Mouse (Mus musculus) adrenal gland (tissue): ENCODE data around the gene Crlf2.

ENCODE experiments used
- intact Hi-C: fragments of 180-260 bp; cut with DNase I; formaldehyde crosslinking; loops from one replicate; pipeline ENCODE4 v1.15.1; 2025
- long read RNA-seq, 2 experiments: library from polyadenylated mRNA; unstranded; transcript quantifications; one replicate each; pipeline ENCODE4 v2.0.0; 2020; ENCODE audit warnings: borderline replicate concordance in 1 of 2; ENCODE audit not compliant: insufficient replicate concordance in 1 of 2

Crlf2 gene
- long read RNA-seq, experiment 1, transcript Crlf2-201 (8 exons, 1,323 nt): major isoform, 9 of 12 reads
- long read RNA-seq, experiment 1, partial matches to known transcripts: 3 of 12 reads
- long read RNA-seq, experiment 1, other reads (novel, unspliced or antisense): 0 of 12 reads
- long read RNA-seq, experiment 2, transcript Crlf2-201 (8 exons, 1,323 nt): major isoform, 11 of 19 reads
- long read RNA-seq, experiment 2, partial matches to known transcripts: 4 of 19 reads
- long read RNA-seq, experiment 2, other reads (novel, unspliced or antisense): 3 of 19 reads

DNA sequence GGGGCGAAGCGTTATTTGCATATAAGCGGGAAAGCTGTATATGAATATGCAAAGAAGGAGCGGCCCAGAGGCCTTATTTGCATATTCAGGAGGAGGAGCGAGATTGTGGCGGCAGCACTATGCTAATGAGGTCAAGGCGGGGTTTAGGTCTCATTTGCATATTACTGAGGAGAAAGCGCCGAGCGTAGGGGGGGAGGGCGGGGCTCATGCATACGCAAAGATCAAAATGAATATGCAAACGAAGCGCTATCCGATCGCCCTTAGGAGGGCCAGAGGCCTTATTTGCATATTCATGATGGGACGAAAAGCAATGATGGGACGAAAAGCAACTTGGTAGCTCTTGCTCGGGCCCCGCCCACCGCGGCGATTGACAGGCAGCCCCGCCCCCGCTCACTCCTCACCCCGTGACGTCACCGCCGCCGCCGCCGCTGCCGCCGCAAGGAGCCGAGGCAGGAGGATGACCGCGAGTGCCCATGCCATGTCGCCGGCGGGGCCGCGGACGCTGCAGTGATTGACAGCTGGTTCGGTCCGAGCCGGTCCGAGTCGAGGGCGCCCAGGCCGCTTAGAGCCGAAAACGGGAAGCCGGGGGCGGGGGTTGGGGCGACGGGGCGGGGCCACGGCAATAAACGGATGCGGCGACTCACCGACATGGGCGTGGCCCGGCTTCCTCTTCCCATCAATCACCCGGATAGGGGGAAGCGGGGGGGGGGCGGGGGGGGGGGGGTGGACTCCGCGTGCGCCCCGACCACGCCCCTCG is at the start of gene Crlf2:
Crlf2 (minus strand) TSS at position 590 of the 757 bp plus-strand sequence.
- intact Hi-C loops: no loop called here

DNA sequence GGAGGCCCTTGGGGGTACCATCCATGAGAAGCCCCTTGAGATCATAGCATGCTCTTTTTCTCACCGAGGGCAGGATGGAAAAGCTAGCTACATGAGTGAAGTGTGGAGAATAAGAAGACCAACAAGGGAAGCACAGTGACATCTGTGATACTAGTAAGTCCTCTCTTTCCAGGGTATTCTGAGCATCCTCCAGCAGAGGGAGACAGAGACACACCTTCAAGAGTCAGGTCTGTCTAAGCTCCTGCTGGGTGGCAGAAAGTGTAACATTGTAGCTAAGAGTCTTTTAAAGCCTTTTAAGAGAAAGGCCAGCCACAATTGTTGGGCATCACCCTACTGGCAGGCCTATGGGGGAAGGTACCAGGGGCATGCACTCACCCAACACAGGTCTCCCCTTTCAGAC is 43.8 kb upstream of the Crlf2 start:
- intact Hi-C loops: no loop called here

GRCm38 (mm10) chr5:109601080-109601479 is 42.3 kb upstream of the Crlf2 start:
- intact Hi-C loops: no loop called here

- intact Hi-C loops: loop anchor here (5.0 kb wide), 2 partner anchors 52 to 92 kb away; no protein-coding TSS in a partner anchor
These were observed 40.1 kb upstream of the Crlf2 start for GRCm38 (mm10) chr5:109598876-109599275.

DNA sequence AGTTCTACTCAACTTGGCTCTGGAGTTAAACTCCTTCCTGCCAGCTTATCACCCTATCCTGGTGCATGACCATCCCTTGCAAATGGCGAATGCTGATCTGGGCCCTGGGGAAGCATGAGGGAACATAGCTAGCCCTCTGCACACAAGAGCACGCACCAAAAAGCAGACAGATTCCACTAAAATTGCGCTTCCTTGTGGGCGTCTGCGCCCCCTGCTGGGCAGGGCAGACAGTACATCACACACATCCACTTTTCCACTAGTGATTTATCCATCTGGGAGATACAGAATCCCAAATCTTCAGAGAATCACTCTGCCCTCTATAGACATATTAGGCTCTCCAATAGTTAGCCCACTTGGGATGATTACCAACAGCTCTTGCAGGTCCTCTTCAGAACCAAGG is 37.9 kb upstream of the Crlf2 start:
- intact Hi-C loops: loop anchor here (5.0 kb wide), 2 partner anchors 49 to 89 kb away; no protein-coding TSS in a partner anchor

- intact Hi-C loops: no loop called here
These were observed 4.0 kb upstream of the Crlf2 start for GRCm38 (mm10) chr5:109562829-109563228.

DNA sequence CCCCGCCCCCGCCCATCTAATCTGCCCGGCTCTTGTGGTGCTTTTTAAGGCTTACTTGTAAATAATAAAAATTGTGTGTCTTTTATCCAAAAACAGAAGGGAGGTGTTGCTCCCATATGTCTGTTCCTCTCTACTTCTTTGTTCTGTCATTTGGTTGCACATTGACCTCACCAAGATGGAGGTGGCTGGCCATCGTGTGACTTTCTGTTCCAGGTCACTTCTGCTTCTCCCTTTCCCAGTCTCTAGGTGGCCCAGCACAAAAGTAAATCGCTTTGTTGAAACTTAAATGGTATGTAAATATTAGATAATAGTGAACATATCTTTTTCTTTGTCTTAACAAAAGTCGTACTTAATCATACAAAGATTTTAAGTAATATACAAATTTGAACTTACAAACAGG is 398 bp upstream of the Crlf2 start:
- intact Hi-C loops: no loop called here

GRCm38 (mm10) chr5:109558123-109558403 is 730 bp downstream of the Crlf2 start:
- intact Hi-C loops: no loop called here

DNA sequence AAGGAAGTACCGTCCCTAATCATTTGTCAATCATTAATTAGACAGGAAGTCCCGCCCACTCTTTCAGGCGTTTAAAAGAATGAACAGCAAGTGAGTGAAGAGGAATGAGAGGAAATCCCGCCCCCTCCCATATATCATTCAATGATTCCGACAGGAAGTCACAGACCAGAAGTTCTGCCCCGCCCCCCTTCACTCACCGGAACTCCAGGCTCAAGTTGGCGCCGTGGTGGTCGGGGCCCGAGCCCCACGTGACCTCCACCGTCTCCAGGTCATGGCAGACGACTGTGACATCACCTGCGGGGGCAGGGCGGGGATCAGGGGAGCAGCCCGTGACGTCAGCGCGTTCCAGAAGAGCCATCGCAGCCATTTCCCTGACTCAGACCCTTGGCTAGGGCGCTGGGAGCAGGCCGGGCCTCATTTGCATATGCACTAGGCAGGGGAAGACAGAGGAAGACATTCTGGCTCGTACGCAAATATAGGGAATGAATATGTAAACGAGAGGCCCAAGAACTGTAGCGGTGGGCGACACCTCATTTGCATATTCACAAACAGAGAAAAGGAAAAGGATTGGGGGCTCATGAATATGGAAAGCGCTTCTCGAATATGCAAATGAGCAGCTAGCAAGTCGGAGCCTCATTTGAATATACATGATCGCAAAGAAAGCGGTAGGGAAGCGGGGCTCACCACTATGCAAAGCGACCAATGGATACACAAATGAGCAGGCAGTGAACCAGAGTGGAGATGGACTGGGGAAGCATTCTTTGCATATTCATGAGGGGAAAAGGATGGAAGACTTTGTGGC is 1.3 kb downstream of the Crlf2 start:
- intact Hi-C loops: no loop called here

GRCm38 (mm10) chr5:109556591-109557320 is 2.0 kb downstream of the Crlf2 start:
- intact Hi-C loops: no loop called here

- intact Hi-C loops: no loop called here
These were observed 2.9 kb downstream of the Crlf2 start for GRCm38 (mm10) chr5:109555676-109556571.

- intact Hi-C loops: no loop called here
These were observed 3.5 kb downstream of the Crlf2 start for GRCm38 (mm10) chr5:109555236-109555675.

DNA sequence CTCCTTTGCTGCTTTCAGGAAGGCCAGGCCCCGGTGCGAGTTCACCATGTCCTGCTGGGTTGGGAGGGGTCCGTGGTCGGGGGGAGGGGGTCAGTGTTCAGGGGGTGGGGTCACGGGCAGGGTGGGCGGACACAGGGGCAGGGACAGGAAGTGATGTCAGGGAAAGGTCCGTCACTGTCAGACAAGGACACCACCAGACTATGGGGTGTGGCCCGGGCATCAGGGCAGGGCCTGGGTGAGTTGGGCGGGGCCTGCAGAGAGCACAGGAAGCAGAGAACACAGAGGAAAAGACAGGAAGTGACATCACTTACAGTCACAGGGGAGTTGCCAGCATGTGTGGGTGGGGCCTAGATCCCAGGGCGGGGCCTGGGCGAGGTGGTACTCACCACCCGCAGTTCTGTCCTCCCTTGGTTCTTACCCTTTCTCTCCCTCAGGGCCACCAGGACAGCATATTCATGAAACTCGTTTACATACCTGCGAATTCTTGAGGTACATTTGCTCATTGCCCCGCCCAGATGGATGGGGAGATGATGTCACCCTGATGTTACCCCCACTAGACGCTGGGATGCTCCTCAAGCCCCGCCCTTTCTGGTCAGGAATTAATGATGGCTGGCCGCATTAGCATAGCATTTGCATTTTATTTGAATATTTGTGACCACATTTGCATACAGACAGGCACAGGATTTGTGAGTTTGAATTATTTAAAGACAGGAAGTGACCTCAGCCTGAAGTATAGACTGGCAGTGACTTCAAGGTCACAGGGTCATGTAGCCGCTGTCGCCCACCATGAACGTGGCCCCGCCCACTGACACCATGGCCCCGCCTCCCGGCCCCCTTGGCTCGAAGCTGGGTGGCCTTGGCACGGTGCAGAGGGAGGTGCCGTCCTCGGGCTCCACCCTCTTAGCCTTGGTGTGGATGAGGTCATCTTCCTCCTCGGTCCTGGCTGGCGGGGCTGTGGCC is 4.4 kb downstream of the Crlf2 start:
- intact Hi-C loops: no loop called here

- intact Hi-C loops: no loop called here
These were observed 5.4 kb downstream of the Crlf2 start for GRCm38 (mm10) chr5:109553160-109553930.

DNA sequence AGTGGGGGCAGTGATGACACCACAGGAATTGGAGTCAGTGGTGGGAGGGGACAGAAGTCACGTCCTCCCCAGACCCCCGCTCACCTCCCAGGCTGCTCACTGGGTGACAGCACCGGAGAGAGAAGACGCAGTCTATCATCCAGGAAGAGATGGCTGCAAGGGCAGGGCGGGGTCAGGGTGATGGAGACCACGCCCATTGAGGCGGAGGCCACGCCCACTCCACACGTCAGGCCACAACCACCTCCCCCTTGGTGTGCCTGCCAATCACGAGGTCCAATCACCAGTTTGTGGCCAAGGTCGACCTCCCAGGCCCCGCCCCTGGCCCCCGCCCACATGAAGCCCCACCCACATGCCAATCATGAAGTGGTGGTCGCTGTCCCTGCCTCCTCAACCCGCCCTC is 6.3 kb downstream of the Crlf2 start:
- intact Hi-C loops: no loop called here

GRCm38 (mm10) chr5:109552116-109552515 is 6.7 kb downstream of the Crlf2 start:
- intact Hi-C loops: no loop called here

GRCm38 (mm10) chr5:109551041-109551765 is 7.6 kb downstream of the Crlf2 start:
- intact Hi-C loops: no loop called here
